Mouse (Mus musculus): Measurements from ENCODE around the gene 0610030E20Rik.

- TF ChIP-seq CTCF (IDR thresholded peaks at IDR 0.05; ENCODE audit: low read depth, low read length) (no peak), GATA1 (IDR thresholded peaks at IDR 0.05; ENCODE audit: borderline replicate concordance, low read length) (no peak)
These were observed 41.1 kb downstream of the 0610030E20Rik start for GRCm38 (mm10) chr6:72388266-72388665.
